Mouse (Mus musculus) kidney, adult 2 months (tissue): ENCODE measurements around the gene Adgrg6.

Experiments used
- CTCF ChIP-seq: fragments of 200-500 bp; conservative IDR thresholded peaks from 2 replicates; pipeline ENCODE4 v1.5.1; 2011; ENCODE audit warnings: low read depth, mild to moderate bottlenecking, control low read depth, low read length, moderate library complexity, mixed read lengths; ENCODE audit not compliant: insufficient read depth, insufficient read length
- POLR2A ChIP-seq: fragments of 200-500 bp; IDR thresholded peaks from one replicate; pipeline ENCODE4 v1.6.1; 2011; ENCODE audit warnings: low read depth, low read length, control low read depth

DNA sequence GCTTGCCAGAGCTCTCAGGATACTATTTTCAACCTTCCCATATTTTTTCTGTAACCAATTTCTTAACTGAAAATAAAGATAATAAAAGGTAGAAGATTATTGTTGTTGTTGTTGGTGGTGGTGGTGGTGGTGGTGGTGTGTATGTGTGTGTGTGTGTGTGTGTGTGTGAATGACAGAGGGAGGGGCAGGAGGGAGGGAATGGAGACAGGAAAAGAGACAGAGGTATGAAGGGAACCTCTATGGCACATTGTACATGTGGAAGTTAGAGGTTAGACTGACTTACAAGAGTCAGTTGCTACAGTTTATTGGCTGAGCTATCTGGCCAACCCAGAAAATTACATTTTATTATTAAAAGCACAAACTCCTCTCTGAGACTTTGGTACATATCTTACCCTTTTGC is 49.8 kb downstream of the Adgrg6 start:
- TF ChIP-seq CTCF (no peak), POLR2A (no peak)
